Mouse (Mus musculus) 3134 (cell line): Measurements from ENCODE around the gene Ddx42.
"Not testable (repeated sequence)": the region's sequence is repeated elsewhere in the genome, so short reads cannot be mapped to it uniquely, and the experiment has no call there.

Experiments
- DNase-seq: peaks from one replicate; pipeline ENCODE4 v3.0.0-alpha.2; 2011; ENCODE audit warnings: low spot score; ENCODE audit not compliant: insufficient read length; ENCODE audit errors: extremely low read depth

Ddx42 gene

GRCm38 (mm10) chr11:106200756-106201155, 16.0 kb upstream of the Ddx42 start:
- DNase-seq, result no peak

DNA sequence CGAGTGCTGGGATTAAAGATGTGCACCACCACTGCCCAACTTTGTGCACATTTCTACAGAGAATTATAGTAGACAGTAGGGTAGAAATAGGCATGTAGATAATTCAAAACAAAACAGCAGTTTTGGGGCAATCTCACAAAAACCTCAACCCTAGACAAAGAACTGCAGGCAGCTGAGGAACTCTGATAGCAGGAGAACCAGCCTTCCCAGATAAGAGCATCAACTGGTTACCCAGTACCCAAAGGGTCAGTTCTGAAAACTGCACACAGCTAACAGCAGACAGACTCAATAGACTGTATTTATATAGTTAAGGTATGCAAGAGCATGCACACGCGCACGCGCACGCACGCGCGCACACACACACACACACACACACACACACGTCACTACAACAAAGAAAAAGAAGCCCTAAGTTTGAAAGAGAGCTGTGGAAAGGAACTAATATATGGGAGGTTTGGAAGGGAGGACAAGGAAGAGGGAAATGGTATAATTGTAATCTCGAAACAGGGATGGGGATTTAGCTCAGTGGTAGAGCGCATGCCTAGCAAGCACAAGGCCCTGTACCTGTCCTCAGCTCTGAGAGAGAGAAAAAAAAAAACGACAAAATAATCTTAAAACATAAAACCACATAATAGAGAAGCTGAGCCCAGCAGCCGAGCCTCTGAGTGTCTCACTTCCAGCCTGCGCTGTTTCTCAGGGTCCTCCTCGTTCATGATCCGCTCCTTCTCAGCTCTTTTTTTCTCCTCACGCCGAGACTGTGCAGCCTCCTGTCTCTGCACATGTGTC, 15.2 kb upstream of the Ddx42 start:
- DNase-seq, result no peak

DNA sequence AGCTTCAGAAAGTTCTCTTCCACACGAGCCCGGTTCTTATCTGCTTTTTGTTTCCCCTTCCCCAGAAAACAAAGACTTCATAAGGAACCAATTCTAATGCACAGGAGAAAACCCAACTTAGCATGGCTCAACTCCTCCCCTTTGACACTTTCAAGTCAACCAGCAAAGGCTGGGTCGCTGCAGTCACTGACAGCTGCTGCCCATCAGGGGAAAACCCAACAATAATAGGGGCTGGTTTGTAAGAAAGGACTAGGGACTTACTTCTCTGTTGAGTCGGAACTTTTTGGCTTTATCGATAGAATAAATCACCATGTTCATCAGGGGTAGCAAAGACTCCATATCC, 14.6 kb upstream of the Ddx42 start, which contains the start of gene Strada:
Gene Strada, minus strand, starts transcription at position 46 of the 343 bp plus-strand sequence.
- no peak for DNase-seq

- no peak for DNase-seq
These were observed 4.0 kb upstream of the Ddx42 start for GRCm38 (mm10) chr11:106212771-106213170.

DNA sequence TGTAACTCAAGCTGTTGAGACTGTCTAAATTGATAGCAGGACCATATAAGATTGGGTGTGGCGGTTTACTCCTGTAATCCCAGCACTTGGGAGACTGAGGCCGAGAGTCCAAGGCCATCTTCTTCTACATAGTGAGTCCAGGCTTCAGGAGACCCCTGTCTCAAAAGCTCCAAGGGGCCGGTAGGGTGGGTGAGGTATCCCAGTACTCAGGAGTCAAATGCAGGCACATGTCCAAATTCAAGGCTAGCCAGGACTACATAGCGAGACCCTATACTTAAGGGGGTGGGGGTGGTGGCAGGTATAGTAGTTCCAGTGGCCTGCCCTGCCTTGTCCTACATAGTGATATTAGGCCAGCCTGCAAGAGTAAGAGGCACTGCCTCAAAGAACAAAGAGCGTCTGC, 1.9 kb upstream of the Ddx42 start:
- no peak for DNase-seq

GRCm38 (mm10) chr11:106215450-106215859, 1.3 kb upstream of the Ddx42 start:
- no peak for DNase-seq

DNA sequence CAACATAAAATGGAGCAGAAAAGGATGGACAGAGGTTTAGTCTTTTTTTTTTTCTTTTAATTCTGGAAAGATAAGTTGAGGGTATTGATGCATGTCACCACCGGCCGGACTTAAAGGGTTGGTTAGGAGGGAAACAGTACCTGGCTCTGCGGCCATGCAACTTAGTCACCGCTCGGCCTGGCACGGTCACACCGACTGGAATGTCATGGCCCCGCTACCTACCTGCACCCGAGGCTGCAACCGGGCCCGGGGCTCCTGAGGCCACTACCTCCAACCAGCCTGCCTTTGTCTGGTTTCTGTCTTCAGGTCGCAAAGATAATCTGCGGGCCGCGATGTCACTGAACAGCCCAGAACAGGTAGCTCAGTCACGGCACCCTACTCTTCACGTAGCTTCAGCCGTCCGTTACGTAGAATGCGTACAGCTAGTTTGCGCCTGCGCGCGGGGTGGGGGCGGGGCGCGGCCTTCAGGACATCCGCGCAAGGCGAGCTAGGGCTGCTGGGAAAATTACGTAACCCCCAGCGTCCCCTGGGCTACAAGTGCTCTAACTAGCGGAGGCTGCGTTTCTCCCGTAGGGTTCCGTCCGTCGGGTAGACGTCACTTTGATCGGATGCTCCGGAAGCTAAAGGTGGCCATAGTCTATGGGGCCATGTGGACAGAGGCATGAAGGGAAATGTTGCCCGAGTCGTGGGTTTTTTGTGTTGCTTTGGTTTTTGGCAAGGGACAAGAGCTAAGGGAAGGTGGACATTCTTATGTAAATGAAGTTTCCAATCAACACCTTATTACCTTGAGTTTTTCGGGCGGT, 598 bp upstream of the Ddx42 start, which contains the start of gene Ccdc47:
Gene Ccdc47, minus strand, starts transcription at position 418 of the 803 bp plus-strand sequence.
- peak; percentile 99 for DNase-seq

DNA sequence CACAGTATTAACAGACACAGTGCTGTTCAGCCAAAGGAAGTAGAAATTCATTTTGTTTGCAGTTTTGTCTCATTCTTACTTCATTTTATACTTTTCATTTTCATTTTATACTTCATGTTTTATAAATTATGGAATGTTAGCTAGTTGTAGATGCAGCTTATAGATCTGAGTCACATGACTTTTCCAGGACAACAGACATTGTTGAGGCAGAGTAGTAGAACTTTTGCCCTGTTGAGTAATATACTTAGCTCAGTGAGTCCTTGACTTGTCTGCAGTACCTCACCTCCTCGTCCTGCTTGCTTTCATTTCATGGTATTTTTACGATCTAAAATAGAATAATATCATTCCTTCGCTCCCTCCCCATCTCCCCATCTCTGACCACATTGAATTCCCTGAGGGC, 3.9 kb downstream of the Ddx42 start:
- no peak for DNase-seq

- not testable (repeated sequence) for DNase-seq
These were observed 17.3 kb downstream of the Ddx42 start for GRCm38 (mm10) chr11:106233978-106234377.

- no peak for DNase-seq
These were observed 30.1 kb downstream of the Ddx42 start for GRCm38 (mm10) chr11:106246834-106247233.

- no peak for DNase-seq
These were observed 32.6 kb downstream of the Ddx42 start for GRCm38 (mm10) chr11:106249326-106249725.

GRCm38 (mm10) chr11:106254767-106255166, 38.0 kb downstream of the Ddx42 start:
- DNase-seq, result no peak

- no peak for DNase-seq
These were observed 38.4 kb downstream of the Ddx42 start for GRCm38 (mm10) chr11:106255174-106255573.

GRCm38 (mm10) chr11:106255685-106256451, 39.1 kb downstream of the Ddx42 start, which contains the start of the genes Ftsj3 and Psmc5:
Gene Ftsj3 (minus strand): TSS chr11:106256079.
Gene Psmc5 (plus strand): TSS chr11:106256154.
- peak; percentile 91 for DNase-seq

DNA sequence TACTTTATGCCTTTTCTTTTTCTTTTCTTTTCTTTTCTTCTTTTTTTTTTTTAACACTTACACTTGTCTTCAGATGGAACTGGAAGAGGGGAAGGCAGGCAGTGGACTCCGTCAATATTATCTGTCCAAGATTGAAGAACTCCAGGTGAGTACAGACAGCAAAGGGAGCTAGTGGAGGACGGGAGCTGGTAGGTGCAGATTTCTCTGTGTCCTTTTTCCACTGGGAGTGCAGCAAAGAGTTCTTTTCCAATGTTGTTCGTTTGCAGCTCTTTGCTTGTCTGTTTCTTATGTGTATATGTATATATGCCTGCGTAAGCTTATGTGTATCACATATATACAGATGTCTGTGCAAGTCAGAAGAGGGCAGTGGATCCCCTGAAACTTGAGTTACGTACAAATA, 40.0 kb downstream of the Ddx42 start:
- no peak for DNase-seq

GRCm38 (mm10) chr11:106260826-106261450, 44.2 kb downstream of the Ddx42 start:
- DNase-seq, result no peak

- DNase-seq, result no peak
These were observed 47.2 kb downstream of the Ddx42 start for GRCm38 (mm10) chr11:106263963-106264362.

GRCm38 (mm10) chr11:106264988-106265387, 48.3 kb downstream of the Ddx42 start:
- no peak for DNase-seq

DNA sequence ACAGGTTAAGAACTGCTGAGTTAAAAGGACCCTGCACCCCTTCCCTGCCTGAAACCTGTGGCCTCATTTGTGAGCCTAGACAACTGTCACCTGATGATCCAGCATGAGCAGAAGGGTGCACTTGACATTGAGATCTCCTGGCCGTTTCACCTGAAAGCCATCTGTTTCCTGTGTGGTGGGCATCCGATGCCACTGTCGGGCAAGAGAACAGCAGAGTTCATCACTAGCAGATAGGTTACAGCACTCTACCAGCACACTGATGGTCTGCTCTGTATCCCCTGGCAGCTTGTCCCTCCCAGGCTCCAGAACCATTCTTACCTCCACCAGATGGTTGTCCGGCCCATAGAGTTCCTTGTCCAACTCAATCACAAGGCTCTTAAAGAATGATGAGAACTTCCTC, 48.8 kb downstream of the Ddx42 start:
- DNase-seq, result no peak

- DNase-seq, result no peak
These were observed 49.7 kb downstream of the Ddx42 start for GRCm38 (mm10) chr11:106266431-106266830.
